Mouse (Mus musculus) embryonic facial prominence, embryonic 10.5 days (tissue): ENCODE data around the gene Gas2l1. TPM values are rescaled to one million over a fixed set of nuclear protein-coding genes. Genes with fewer than 3 reads are reported as not detected.

Source experiments
- DNase-seq: peaks from one replicate; pipeline ENCODE4 v3.0.0-alpha.2; 2017; ENCODE audit warnings: low spot score
- H3K27ac ChIP-seq: fragments of 300-500 bp; sonication (generic); replicated peaks from 2 replicates; pipeline ENCODE4 v1.5.1; 2016; ENCODE audit warnings: mild to moderate bottlenecking
- H3K27me3 ChIP-seq: fragments of 300-500 bp; sonication (generic); replicated peaks from 2 replicates; pipeline ENCODE4 v1.6.1; 2016; ENCODE audit warnings: low read depth, mild to moderate bottlenecking; ENCODE audit not compliant: poor library complexity, severe bottlenecking
- H3K36me3 ChIP-seq: fragments of 300-500 bp; sonication (generic); replicated peaks from 2 replicates; pipeline ENCODE4 v1.6.1; 2016; ENCODE audit warnings: mild to moderate bottlenecking, moderate library complexity
- H3K4me1 ChIP-seq: fragments of 300-500 bp; sonication (generic); 2 replicates; pipeline ENCODE4 v1.6.1; 2016
- H3K4me3 ChIP-seq: fragments of 300-500 bp; sonication (generic); 2 replicates; pipeline ENCODE4 v1.5.1; 2016; ENCODE audit warnings: mild to moderate bottlenecking, moderate library complexity
- H3K9me3 ChIP-seq: fragments of 300-500 bp; sonication (generic); 2 replicates; pipeline ENCODE4 v1.6.1; 2016; ENCODE audit warnings: mild to moderate bottlenecking
- WGBS: fragments of 180-500 bp; shearing (Covaris S2); methylation state at CpG from one replicate; pipeline ENCODE4 v1.1.7; 2016; 5-methylcytosine and 5-hydroxymethylcytosine counted together
- polyA plus RNA-seq: library from polyadenylated mRNA; unstranded; fragments of >200 nt; fragmentation: Nextera tagmentation; extraction: Ambion mirVana; gene quantifications from 2 replicates; pipeline ENCODE4 v1.2.1, GENCODE M21; 2016

The Gas2l1 gene
- polyA plus RNA-seq, 1 experiment from 2014 or later = 25.7 TPM

DNA sequence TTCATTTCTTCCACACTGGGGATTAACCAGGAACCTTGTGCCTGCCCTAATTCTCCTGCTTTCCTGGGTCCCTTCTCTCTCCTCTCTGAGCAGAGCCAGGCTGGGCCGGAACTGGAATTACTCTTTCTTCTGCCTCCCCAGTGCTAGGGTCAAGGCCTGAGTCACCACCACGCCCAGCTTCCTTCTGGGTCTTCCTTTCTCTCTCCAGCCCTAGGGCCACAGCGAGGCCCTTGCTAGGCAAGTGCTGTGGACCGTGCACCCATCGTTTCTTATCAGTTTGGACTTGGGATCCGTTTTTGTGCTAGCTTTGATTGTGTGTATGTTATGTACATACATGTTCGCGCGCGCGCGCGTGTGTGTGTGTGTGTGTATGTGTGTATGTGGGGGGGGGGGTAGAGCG is 11.0 kb downstream of the Gas2l1 start:
- H3K9me3 ChIP-seq = no peaks in the 10 kb centered on the region
- H3K27me3 ChIP-seq = peaks cover 52% of the 10 kb centered on the region
- H3K4me1 ChIP-seq = peaks cover 45% of the 10 kb centered on the region
- H3K4me3 ChIP-seq = no peak overlapping the region
- DNase-seq = no peak
- no peaks in the 10 kb centered on the region for H3K36me3 ChIP-seq
- no peak overlapping the region for H3K27ac ChIP-seq
- whole genome bisulfite sequencing = 90% methylated on average over 14 of the region's 14 CpGs

DNA sequence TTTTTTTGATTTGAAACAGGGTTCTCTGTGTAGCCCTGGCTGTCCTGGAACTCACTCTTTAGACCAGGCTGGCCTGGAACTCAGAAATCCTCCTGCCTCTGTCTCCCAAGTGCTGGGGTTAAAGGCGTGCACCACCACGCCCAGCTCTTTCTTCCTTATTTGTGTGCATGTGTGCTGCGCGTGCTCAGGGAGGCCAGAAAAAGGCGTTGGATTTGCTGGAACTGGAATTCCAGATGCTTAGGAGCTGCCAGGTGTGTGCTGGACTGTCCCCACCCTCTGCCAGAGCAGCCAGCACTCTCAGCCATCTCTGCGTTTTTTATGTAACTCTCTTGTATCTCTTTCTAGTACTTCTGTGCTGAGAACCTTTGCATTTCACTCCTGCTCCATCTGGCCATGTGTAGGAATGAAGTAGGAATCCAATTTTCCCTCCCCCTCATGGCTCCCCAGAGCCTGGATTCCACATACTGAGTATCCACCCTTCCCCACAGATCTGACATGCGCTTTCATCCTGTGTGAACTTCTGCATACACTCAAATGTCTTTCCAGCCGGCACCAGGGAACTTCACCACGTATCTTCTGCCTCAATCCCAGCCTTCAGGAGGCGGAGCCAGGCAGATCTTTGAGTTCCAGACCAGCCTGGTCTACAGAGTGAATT is 12.8 kb downstream of the Gas2l1 start:
- no peaks in the 10 kb centered on the region for H3K9me3 ChIP-seq
- H3K27me3 ChIP-seq = peaks cover 33% of the 10 kb centered on the region
- no peaks in the 10 kb centered on the region for H3K36me3 ChIP-seq
- 76% methylated on average over 10 of the region's 10 CpGs for WGBS
- no peak overlapping the region for H3K4me3 ChIP-seq
- DNase-seq = no peak
- no peak overlapping the region for H3K27ac ChIP-seq
- peaks cover 27% of the 10 kb centered on the region for H3K4me1 ChIP-seq

DNA sequence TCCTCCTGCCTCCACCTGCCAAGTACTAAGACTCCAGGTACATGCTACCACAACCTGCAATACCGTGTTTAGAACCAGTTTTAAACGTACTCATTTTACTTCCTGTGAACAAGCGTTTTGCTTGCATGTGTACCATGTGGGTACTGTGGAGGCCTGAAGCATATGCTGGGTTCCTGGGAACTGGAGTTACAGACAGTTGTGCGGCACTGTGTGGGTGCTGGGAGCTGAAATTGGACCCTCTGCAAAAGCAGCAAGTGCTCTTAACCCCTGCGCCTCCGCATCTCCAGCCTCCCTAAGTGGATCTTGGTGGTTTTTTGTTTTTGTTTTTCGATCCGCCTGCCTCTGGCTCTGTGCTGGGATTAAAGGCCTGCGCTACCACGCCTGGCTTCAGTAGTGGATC is 13.5 kb downstream of the Gas2l1 start:
- 65% methylated on average over 10 of the region's 10 CpGs for WGBS
- Histone ChIP-seq H3K27ac (no peak overlapping the region), H3K36me3 (no peaks in the 10 kb centered on the region), H3K4me1 (peaks cover 20% of the 10 kb centered on the region), H3K27me3 (peaks cover 26% of the 10 kb centered on the region), H3K4me3 (no peak overlapping the region), H3K9me3 (no peaks in the 10 kb centered on the region)
- no peak for DNase-seq

DNA sequence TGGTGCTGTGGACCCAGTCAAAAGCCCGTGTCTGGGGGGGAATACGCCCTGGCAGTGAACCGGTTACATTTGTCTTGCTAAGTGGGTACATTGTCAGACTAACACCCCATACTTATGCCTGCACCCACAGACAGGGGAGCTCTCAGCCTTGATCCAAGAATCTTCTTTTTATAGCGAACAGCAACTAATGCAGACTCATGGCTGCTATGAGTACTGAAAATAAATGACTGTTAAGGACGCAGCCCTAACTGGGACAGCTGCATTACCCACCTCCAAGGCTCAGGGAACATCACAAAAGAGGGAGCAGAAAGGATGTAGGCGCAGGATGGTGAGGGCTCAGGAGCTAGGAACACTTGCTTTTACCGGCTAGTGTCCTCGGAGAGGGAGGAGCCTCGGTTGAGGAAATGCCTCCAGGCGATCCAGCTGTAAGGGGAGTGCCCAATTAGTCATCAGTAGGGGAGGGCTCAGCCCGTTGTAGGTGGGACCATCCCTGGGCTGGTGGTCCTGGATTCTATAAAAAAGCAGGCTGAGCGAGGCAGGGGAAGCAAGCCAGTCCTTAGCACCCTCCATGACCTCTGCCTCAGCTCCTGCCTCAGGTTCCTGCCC is 18.7 kb downstream of the Gas2l1 start:
- Histone ChIP-seq H3K27me3 (no peaks in the 10 kb centered on the region; the same call in 1 of the 2 replicates), H3K27ac (no peak overlapping the region), H3K36me3 (peaks cover 18% of the 10 kb centered on the region), H3K4me1 (peaks cover 3% of the 10 kb centered on the region; the same call in 1 of the 2 replicates), H3K4me3 (no peak overlapping the region), H3K9me3 (no peaks in the 10 kb centered on the region)
- peak; percentile 32 for DNase-seq
- 43% methylated on average over 12 of the region's 12 CpGs for WGBS

DNA sequence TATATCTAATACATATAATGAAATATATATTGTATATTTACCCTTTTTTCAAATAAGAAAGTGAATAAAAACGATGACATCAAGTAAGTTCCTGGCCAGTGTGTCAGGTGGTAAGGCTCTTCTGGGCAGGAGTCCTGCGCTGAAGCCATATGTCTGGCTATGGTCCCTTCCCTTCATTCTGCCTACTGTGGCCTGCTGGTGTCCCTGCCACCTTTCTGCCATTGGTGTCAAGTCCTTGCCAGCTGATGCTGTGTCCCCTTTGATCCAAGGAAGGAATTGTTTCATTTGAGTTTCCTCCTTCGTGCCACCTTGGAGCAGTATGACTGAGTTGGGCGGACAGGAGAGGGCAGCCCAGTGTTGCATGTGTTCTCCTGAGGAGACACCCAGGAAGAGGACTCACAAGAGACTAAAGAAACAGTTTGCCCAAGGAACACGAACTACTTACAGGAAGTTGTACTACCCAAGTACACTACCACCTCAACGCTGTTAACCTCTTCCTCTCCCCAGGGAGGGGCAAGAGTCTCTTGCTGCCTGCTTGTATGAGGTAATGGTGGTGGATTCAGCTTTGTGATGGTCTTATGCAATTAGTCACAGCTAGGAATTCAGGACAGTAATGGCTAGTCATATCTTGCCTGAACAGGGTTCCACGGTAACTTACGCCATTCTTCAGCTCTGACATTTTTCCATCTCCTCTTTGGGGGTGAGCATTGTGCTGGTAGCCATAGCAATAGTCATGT is 22.3 kb downstream of the Gas2l1 start:
- Histone ChIP-seq H3K27ac (no peak overlapping the region), H3K4me3 (no peak overlapping the region), H3K36me3 (peaks cover 54% of the 10 kb centered on the region), H3K9me3 (no peaks in the 10 kb centered on the region), H3K4me1 (peaks cover 8% of the 10 kb centered on the region), H3K27me3 (no peaks in the 10 kb centered on the region)
- no peak for DNase-seq
- 89% methylated on average over 8 of the region's 8 CpGs for WGBS

DNA sequence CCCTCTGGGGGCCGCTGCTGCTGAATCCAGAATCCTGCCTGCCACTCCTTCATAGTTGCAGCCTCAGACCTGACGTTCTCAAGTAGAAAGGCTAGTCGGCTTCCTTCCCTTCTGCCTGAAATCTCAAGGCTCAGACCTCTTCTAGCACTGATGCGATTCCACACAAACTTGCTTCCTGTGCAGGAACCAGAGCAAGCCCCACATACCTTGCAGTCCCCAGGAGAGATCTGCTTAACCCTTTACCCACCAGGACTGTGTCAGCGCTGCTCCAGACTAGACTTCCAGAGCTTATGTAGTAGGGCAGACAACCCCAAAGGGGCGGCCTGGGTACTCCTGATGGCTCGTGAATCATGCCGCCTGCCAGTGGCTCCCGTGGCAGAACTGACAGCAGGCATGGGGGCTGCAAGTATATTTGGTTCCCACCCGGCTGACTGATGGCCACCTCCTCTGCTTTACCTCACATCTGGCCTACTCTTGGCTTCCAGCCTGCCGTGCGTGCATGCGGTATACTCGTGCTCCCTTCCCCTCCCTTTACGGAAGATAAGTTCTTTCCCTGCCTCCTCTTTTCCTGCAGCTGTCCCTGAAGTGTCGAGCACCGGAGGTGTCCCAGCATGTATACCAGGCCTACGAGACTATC is 23.9 kb downstream of the Gas2l1 start:
- H3K27me3 ChIP-seq = no peaks in the 10 kb centered on the region
- no peaks in the 10 kb centered on the region for H3K9me3 ChIP-seq
- no peak for DNase-seq
- peaks cover 69% of the 10 kb centered on the region for H3K36me3 ChIP-seq
- peaks cover 5% of the 10 kb centered on the region; the same call in 1 of the 2 replicates for H3K4me1 ChIP-seq
- 84% methylated on average over 18 of the region's 18 CpGs for WGBS
- H3K27ac ChIP-seq = no peak overlapping the region
- H3K4me3 ChIP-seq = no peak overlapping the region

DNA sequence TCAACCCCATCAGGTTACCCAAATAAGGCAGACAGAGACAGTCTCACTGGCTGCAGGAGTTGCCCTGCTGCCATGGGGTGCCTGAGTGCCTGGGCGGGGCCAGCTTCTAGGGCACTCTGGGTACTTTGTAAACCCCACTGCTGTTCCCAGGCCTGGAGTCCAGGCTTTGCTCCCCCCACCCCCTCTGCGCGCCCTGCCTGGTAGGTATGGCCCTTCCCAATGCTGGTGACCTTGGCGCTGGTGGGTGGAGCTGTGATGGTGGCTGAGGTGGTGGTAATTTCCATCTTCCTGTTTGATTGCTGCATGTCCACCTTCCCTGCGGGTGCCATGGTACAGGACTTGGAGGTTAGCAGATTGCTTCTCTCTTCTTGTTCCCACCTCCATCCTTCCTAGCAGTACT is 24.5 kb downstream of the Gas2l1 start:
- Histone ChIP-seq H3K27ac (no peak overlapping the region), H3K27me3 (no peaks in the 10 kb centered on the region), H3K36me3 (peaks cover 76% of the 10 kb centered on the region), H3K4me3 (no peak overlapping the region), H3K9me3 (no peaks in the 10 kb centered on the region), H3K4me1 (peaks cover 5% of the 10 kb centered on the region; the same call in 1 of the 2 replicates)
- no peak for DNase-seq
- 86% methylated on average over 5 of the region's 5 CpGs for WGBS

DNA sequence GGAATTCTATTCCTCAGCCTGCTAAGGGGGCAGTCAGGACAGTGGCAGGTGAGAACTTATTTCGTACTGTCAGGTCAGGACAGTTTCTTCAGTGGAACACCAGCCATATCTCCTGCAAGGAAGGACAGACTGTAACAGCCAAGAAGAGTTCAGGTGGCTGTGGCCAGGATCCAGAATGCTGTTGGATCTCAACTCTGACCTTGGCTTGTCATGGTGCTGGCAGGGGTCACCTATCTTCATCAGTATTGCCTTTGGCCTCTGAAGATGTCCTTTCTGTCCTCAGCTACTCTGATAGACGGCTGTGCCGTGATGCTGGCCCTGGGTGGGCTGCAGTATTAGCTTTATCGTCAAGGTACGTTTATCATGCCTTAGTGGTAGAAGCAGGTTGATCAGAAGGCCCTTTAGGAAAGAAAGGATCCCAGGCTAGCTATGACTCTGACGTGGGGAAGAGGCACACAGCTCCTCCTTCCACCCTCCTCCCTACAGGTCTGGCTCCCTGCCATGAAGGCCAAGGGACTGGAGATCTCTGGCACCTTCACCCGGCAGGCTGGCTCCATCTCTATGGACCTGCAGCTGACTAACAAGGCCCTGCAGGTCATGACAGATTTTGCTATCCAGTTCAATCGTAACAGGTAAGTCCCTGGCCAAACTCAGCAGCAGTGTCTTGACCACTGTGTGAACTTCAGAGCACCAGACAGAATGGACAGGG is 27.8 kb downstream of the Gas2l1 start:
- Histone ChIP-seq H3K27me3 (no peaks in the 10 kb centered on the region), H3K9me3 (no peaks in the 10 kb centered on the region), H3K4me1 (peaks cover 5% of the 10 kb centered on the region; the same call in 1 of the 2 replicates), H3K4me3 (no peak overlapping the region), H3K36me3 (peaks cover 100% of the 10 kb centered on the region), H3K27ac (no peak overlapping the region)
- WGBS = 89% methylated on average over 8 of the region's 8 CpGs
- DNase-seq = no peak

DNA sequence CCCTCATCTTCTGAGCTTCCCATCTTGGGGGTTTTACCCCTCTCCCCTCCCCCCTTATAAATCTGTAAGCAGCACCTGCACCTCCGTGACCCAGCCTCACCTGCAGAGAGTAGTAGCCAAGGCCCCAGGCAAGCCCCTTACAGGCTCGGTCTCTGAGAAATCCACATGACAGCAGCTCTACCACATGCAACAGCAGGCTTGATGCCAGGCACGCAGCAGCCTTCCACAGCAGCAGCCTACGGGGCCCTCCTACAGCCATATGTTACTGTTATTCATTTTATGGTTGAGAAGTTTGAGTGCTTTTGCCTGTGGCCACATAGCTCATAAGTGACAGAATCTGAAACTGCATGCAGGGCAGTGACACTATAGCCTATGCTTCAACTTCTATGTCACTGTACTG is 29.7 kb downstream of the Gas2l1 start:
- no peak overlapping the region for H3K27ac ChIP-seq
- 90% methylated on average over 4 of the region's 4 CpGs for WGBS
- H3K36me3 ChIP-seq = peaks cover 100% of the 10 kb centered on the region
- no peaks in the 10 kb centered on the region for H3K4me1 ChIP-seq
- H3K27me3 ChIP-seq = no peaks in the 10 kb centered on the region
- DNase-seq = no peak
- H3K4me3 ChIP-seq = no peak overlapping the region
- no peaks in the 10 kb centered on the region for H3K9me3 ChIP-seq

DNA sequence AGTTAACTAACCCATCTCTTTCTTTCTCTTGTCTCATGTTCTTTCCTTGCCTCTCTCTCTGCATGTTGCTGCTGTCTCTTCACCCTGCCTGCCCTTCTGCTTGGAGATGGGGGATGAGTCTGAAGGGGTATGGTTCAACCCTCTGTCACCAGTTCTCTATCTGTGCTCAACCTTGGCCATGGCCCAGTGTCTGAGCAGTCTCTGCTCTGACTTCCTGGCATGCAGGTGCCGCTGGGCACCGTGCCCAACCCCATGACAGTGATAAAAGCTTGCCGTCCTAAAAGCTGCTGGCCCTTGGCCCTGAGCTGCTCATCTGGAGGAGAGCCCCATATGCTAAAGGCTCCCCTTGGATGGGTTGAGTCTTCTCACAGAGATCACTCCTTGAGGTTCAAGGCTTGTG is 32.0 kb downstream of the Gas2l1 start:
- H3K36me3 ChIP-seq = peaks cover 100% of the 10 kb centered on the region
- H3K4me1 ChIP-seq = no peaks in the 10 kb centered on the region
- H3K27me3 ChIP-seq = no peaks in the 10 kb centered on the region
- H3K27ac ChIP-seq = no peak overlapping the region
- H3K4me3 ChIP-seq = no peak overlapping the region
- no peaks in the 10 kb centered on the region for H3K9me3 ChIP-seq
- no peak for DNase-seq
- 95% methylated on average over 3 of the region's 3 CpGs for WGBS

DNA sequence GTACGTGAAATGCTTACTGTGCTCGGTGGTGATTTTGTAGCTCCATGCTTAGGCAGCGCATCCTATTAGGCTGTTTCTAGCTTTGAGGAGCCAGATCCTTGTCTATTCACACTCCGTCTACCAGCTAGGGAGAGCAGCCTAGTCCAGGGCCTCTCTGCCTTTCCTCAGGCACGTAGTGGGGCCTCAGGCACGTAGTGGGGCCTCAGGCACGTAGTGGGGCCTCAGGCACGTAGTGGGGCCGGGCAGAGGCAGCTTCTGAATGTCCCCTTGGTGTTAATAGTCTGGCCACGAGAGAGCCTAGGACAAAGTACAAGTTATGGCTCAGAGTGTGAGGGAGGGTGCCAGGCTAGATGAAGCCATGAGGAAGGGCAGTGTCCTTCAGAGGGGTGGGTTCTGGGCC is 32.4 kb downstream of the Gas2l1 start:
- Histone ChIP-seq H3K9me3 (no peaks in the 10 kb centered on the region), H3K27ac (no peak overlapping the region), H3K36me3 (peaks cover 100% of the 10 kb centered on the region), H3K4me1 (no peaks in the 10 kb centered on the region), H3K27me3 (no peaks in the 10 kb centered on the region), H3K4me3 (no peak overlapping the region)
- 92% methylated on average over 10 of the region's 10 CpGs for WGBS
- DNase-seq = no peak

DNA sequence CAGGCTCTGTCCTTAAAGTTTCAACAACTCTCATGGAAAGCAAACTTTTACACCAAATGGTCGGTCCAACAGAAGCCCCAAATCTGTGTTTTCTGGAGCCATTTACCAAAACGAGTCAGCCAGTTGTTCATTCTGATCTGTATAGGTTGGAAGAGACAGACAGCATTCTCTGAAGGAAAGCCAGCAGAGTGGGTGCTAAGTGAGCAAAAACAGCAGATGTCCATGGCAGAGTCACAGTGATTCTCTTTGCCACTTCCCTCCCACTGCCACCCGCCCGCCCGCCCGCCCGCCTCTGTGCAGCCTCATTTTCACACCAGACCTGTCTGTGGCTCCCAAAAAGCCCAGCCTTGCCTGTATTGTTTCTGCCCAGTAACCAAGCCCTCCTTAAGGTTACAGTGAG is 36.9 kb downstream of the Gas2l1 start:
- Histone ChIP-seq H3K4me1 (no peaks in the 10 kb centered on the region), H3K27me3 (no peaks in the 10 kb centered on the region), H3K4me3 (no peak overlapping the region), H3K27ac (no peak overlapping the region), H3K36me3 (peaks cover 100% of the 10 kb centered on the region), H3K9me3 (no peaks in the 10 kb centered on the region)
- DNase-seq = no peak
- 93% methylated on average over 7 of the region's 7 CpGs for WGBS
